Mouse (Mus musculus): ENCODE measurements around the gene Ccdc89. TPM values are rescaled to one million over a fixed set of nuclear protein-coding genes. Genes with fewer than 3 reads are reported as not detected.

Ccdc89 gene
- total and polyA plus RNA-seq, 2 experiments from 2014 or later: 0.74 to 1.00 TPM

GRCm38 (mm10) chr7:90427006-90427405 is 629 bp downstream of the Ccdc89 start:
- no peak for TF ChIP-seq CTCF (IDR thresholded peaks at IDR 0.05; ENCODE audit: low read depth)
- H3K9ac ChIP-seq: 0 out of 2 replicates have a peak overlapping the region, but pooled peaks have one; percentile 28
- H3K36me3 ChIP-seq (ENCODE audit: insufficient read depth): no peaks in the 10 kb centered on the region
- H3K27me3 ChIP-seq (ENCODE audit: insufficient read depth, low read length): no peaks in the 10 kb centered on the region
- H3K4me3 ChIP-seq (ENCODE audit: low read depth, low read length): peak overlapping the region; percentile 46
- H3K9me3 ChIP-seq (ENCODE audit: low read length): no peaks in the 10 kb centered on the region
- no peak overlapping the region for H3K27ac ChIP-seq (ENCODE audit: low read depth, low read length)
- 67% methylated on average over 9 of the region's 9 CpGs for WGBS
- ATAC-seq: no peak
- 0 out of 2 replicates have a peak, but pooled peaks cover 5% of the 10 kb centered on the region for H3K4me1 ChIP-seq (ENCODE audit: insufficient read depth)
- peak overlapping the region; percentile 68 for H3K4me2 ChIP-seq (ENCODE audit: low read depth)
- DNase-seq: no peak

- DNase-seq: no peak
- H3K4me1 ChIP-seq (ENCODE audit: insufficient read depth): no peaks in the 10 kb centered on the region
- no peak for TF ChIP-seq CTCF (IDR thresholded peaks at IDR 0.05; ENCODE audit: low read depth)
- H3K9ac ChIP-seq: no peak overlapping the region
- H3K27ac ChIP-seq (ENCODE audit: low read depth, low read length): no peak overlapping the region
- H3K4me3 ChIP-seq (ENCODE audit: low read depth, low read length): no peak overlapping the region
- no peaks in the 10 kb centered on the region for H3K27me3 ChIP-seq (ENCODE audit: insufficient read depth, low read length)
- no peak for ATAC-seq
- no peaks in the 10 kb centered on the region for H3K36me3 ChIP-seq (ENCODE audit: insufficient read depth)
- H3K9me3 ChIP-seq (ENCODE audit: low read length): no peaks in the 10 kb centered on the region
- no peak overlapping the region for H3K4me2 ChIP-seq (ENCODE audit: low read depth)
Measured at GRCm38 (mm10) chr7:90432221-90432620, 5.8 kb downstream of the Ccdc89 start.

GRCm38 (mm10) chr7:90440044-90440443 is 13.7 kb downstream of the Ccdc89 start:
- no peaks in the 10 kb centered on the region for H3K9me3 ChIP-seq (ENCODE audit: low read length)
- H3K27me3 ChIP-seq (ENCODE audit: insufficient read depth, low read length): no peaks in the 10 kb centered on the region
- H3K9ac ChIP-seq: no peak overlapping the region
- DNase-seq (no peak), ATAC-seq (no peak)
- H3K4me3 ChIP-seq (ENCODE audit: low read depth, low read length): no peak overlapping the region
- no peaks in the 10 kb centered on the region for H3K36me3 ChIP-seq (ENCODE audit: insufficient read depth)
- H3K4me1 ChIP-seq (ENCODE audit: insufficient read depth): no peaks in the 10 kb centered on the region
- H3K4me2 ChIP-seq (ENCODE audit: low read depth): no peak overlapping the region
- WGBS: 88% methylated on average over 4 of the region's 4 CpGs
- TF ChIP-seq CTCF (IDR thresholded peaks at IDR 0.05; ENCODE audit: low read depth): no peak
- H3K27ac ChIP-seq (ENCODE audit: low read depth, low read length): no peak overlapping the region

- H3K36me3 ChIP-seq (ENCODE audit: insufficient read depth): no peaks in the 10 kb centered on the region
- H3K9me3 ChIP-seq (ENCODE audit: low read length): no peaks in the 10 kb centered on the region
- peak overlapping the region; percentile 75 for H3K4me2 ChIP-seq (ENCODE audit: low read depth)
- peak overlapping the region; percentile 98 for H3K4me3 ChIP-seq (ENCODE audit: low read depth, low read length)
- H3K4me1 ChIP-seq (ENCODE audit: insufficient read depth): peaks cover 5% of the 10 kb centered on the region; the same call in 1 of the 2 replicates
- DNase-seq (no peak), ATAC-seq (peak; percentile 6)
- WGBS: under 1% methylated on average over 4 of the region's 4 CpGs
- H3K27ac ChIP-seq (ENCODE audit: low read depth, low read length): peak overlapping the region; percentile 99
- TF ChIP-seq CTCF (IDR thresholded peaks at IDR 0.05; ENCODE audit: low read depth): no peak
- H3K9ac ChIP-seq: peak overlapping the region; percentile 94
- no peaks in the 10 kb centered on the region for H3K27me3 ChIP-seq (ENCODE audit: insufficient read depth, low read length)
Measured at GRCm38 (mm10) chr7:90442070-90442469, 15.7 kb downstream of the Ccdc89 start.

- peak within 1 kb of the TSS; percentile 99 for H3K27ac ChIP-seq (ENCODE audit: low read depth, low read length)
- H3K27me3 ChIP-seq (ENCODE audit: insufficient read depth, low read length): no peaks in the 10 kb centered on the region
- ATAC-seq (peak; percentile 97), DNase-seq (peak; percentile 99)
- peak within 1 kb of the TSS; percentile 94 for H3K9ac ChIP-seq
- H3K4me2 ChIP-seq (ENCODE audit: low read depth): peak within 1 kb of the TSS; percentile 75
- peaks cover 5% of the 10 kb centered on the region; the same call in 1 of the 2 replicates for H3K4me1 ChIP-seq (ENCODE audit: insufficient read depth)
- WGBS: under 1% methylated on average over 54 of the region's 54 CpGs
- H3K4me3 ChIP-seq (ENCODE audit: low read depth, low read length): peak within 1 kb of the TSS; percentile 98
- no peaks in the 10 kb centered on the region for H3K36me3 ChIP-seq (ENCODE audit: insufficient read depth)
- no peak for TF ChIP-seq CTCF (IDR thresholded peaks at IDR 0.05; ENCODE audit: low read depth)
- H3K9me3 ChIP-seq (ENCODE audit: low read length): no peaks in the 10 kb centered on the region
Measured at GRCm38 (mm10) chr7:90442518-90443080, 16.2 kb downstream of the Ccdc89 start, which contains the start of gene Crebzf. Gene Crebzf, plus strand, starts transcription at chr7:90442729.

GRCm38 (mm10) chr7:90443101-90444091 is 17.0 kb downstream of the Ccdc89 start:
- no peaks in the 10 kb centered on the region for H3K36me3 ChIP-seq (ENCODE audit: insufficient read depth)
- H3K27ac ChIP-seq (ENCODE audit: low read depth, low read length): peak overlapping the region; percentile 99
- peaks cover 5% of the 10 kb centered on the region; the same call in 1 of the 2 replicates for H3K4me1 ChIP-seq (ENCODE audit: insufficient read depth)
- peak; percentile 66 for DNase-seq
- H3K27me3 ChIP-seq (ENCODE audit: insufficient read depth, low read length): no peaks in the 10 kb centered on the region
- peak overlapping the region; percentile 98 for H3K4me3 ChIP-seq (ENCODE audit: low read depth, low read length)
- H3K9me3 ChIP-seq (ENCODE audit: low read length): no peaks in the 10 kb centered on the region
- WGBS: 3% methylated on average over 119 of the region's 123 CpGs
- peak; percentile 68 for ATAC-seq
- H3K9ac ChIP-seq: peak overlapping the region; percentile 94
- TF ChIP-seq CTCF (IDR thresholded peaks at IDR 0.05; ENCODE audit: low read depth): peak; percentile 53
- peak overlapping the region; percentile 75 for H3K4me2 ChIP-seq (ENCODE audit: low read depth)

Data from forebrain, postnatal 0 days (tissue).